ENCODE assay signal across 13 mouse cellular contexts in genomic region chr6:5437757-5438156, GRCm38 (mm10). TPM values are rescaled to one million over a fixed set of nuclear protein-coding genes. Genes with fewer than 3 reads are reported as not detected.
DNase-seq lines count a peak whose midpoint lies in the region; ATAC-seq and TF ChIP-seq lines count a peak whose summit lies in the region.
"Had no signal": no experiment of that assay in that cellular context is flagged by ENCODE, and none has a peak within 500 bp of the region (broad histone marks: within the 10 kb centered on the region; RNA-seq: fewer than 3 reads in every experiment).

No protein-coding gene starts in this region.

- H3K27ac ChIP-seq in kidney, embryonic 16.5 days (ENCODE audit: low read length), result no peak overlapping the region
- H3K27ac ChIP-seq in stomach, postnatal 0 days (replicated peaks), result no peak overlapping the region
- H3K27ac ChIP-seq: limb, embryonic 13.5 days; midbrain, embryonic 12.5 days had no signal

- no peaks in the 10 kb centered on the region for H3K9me3 ChIP-seq in kidney, embryonic 16.5 days (ENCODE audit: low read length)
- H3K9me3 ChIP-seq in stomach, postnatal 0 days (ENCODE audit: control insufficient read depth, low read length), result no peaks in the 10 kb centered on the region
- H3K9me3 ChIP-seq: limb, embryonic 13.5 days; midbrain, embryonic 12.5 days had no signal

- no peak for ATAC-seq in kidney, embryonic 16.5 days (ENCODE audit: low FRiP score, low TSS enrichment)
- ATAC-seq in stomach, postnatal 0 days (ENCODE audit: low FRiP score, low TSS enrichment), result no peak

- H3K9ac ChIP-seq in kidney, embryonic 16.5 days (replicated peaks; ENCODE audit: low read length), result no peak overlapping the region
- no peak overlapping the region for H3K9ac ChIP-seq in stomach, postnatal 0 days (ENCODE audit: low read length)
- H3K9ac ChIP-seq: limb, embryonic 13.5 days; midbrain, embryonic 12.5 days had no signal

- H3K4me1 ChIP-seq in kidney, embryonic 16.5 days (ENCODE audit: insufficient read depth, low read length), result peaks cover 5% of the 10 kb centered on the region; the same call in 1 of the 2 replicates
- H3K4me1 ChIP-seq in stomach, postnatal 0 days (replicated peaks; ENCODE audit: control insufficient read depth, insufficient read depth), result peaks cover 2% of the 10 kb centered on the region; the same call in 1 of the 2 replicates

- TF ChIP-seq CTCF in stomach, postnatal 0 days (IDR thresholded peaks at IDR 0.05; ENCODE audit: low read depth), result peak; percentile 67

- H3K27me3 ChIP-seq in kidney, embryonic 16.5 days (ENCODE audit: insufficient read depth, low read length), result no peaks in the 10 kb centered on the region
- H3K27me3 ChIP-seq in stomach, postnatal 0 days (ENCODE audit: control insufficient read depth, insufficient read depth, low read length), result no peaks in the 10 kb centered on the region
- H3K27me3 ChIP-seq: limb, embryonic 13.5 days; midbrain, embryonic 12.5 days had no signal

- DNase-seq in embryo, embryonic 10 days (ENCODE audit: low spot score), result peak; percentile 62
- no peak for DNase-seq in embryo, embryonic 9.5 days (ENCODE audit: extremely low spot score)
- peak; percentile 22 for DNase-seq in kidney, postnatal 10 days
- peak; percentile 47 for DNase-seq in thymus, postnatal 0 days (ENCODE audit: low spot score)
- DNase-seq in thymus, postnatal 25 days, result no peak
- peak; percentile 27 for DNase-seq in stomach, postnatal 0 days (ENCODE audit: low spot score)
- DNase-seq in layer of hippocampus, adult 8-10 months (ENCODE audit: low spot score in 2 of 2), result no peak
- DNase-seq: gastrocnemius, postnatal 10 days had no signal

- no peak for TF ChIP-seq EP300 in stomach, postnatal 0 days (optimal IDR thresholded peaks at IDR 0.05)

- 33% methylated on average over 4 of the region's 4 CpGs for WGBS in kidney, embryonic 16.5 days
- 56% methylated on average over 4 of the region's 4 CpGs for WGBS in stomach, postnatal 0 days

- no peak overlapping the region for H3K4me2 ChIP-seq in kidney, embryonic 16.5 days (replicated peaks; ENCODE audit: low read depth, low read length)
- no peak overlapping the region for H3K4me2 ChIP-seq in stomach, postnatal 0 days (replicated peaks; ENCODE audit: low read depth)
- H3K4me2 ChIP-seq: limb, embryonic 13.5 days; midbrain, embryonic 12.5 days had no signal

- H3K4me3 ChIP-seq in kidney, embryonic 16.5 days (ENCODE audit: low read length), result no peak overlapping the region
- no peak overlapping the region for H3K4me3 ChIP-seq in stomach, postnatal 0 days (ENCODE audit: low read depth, low read length)
- H3K4me3 ChIP-seq: erythroblast, embryonic 14.5 days; limb, embryonic 13.5 days; midbrain, embryonic 12.5 days had no signal

- no peaks in the 10 kb centered on the region for H3K36me3 ChIP-seq in kidney, embryonic 16.5 days (ENCODE audit: insufficient read depth, low read length)
- no peaks in the 10 kb centered on the region for H3K36me3 ChIP-seq in stomach, postnatal 0 days (ENCODE audit: control insufficient read depth, insufficient read depth, low read length)
- H3K36me3 ChIP-seq: limb, embryonic 13.5 days; midbrain, embryonic 12.5 days had no signal

RNA-seq across cellular contexts. Expression of gene Asb4, which starts 54.6 kb away (rescaled TPM):
- polyA plus RNA-seq in kidney, embryonic 16.5 days (2015; fragmentation: Nextera tagmentation; extraction: Ambion mirVana), result 23.0 and 23.4 TPM in 2 replicates
- 1.2 and 1.5 TPM in 2 replicates for polyA plus RNA-seq in thymus, postnatal 0 days (2015; fragmentation: Nextera tagmentation; extraction: Ambion mirVana)
- 1.1 and 1.5 TPM in 2 replicates for polyA plus RNA-seq in stomach, postnatal 0 days (2015; fragmentation: Nextera tagmentation; extraction: Ambion mirVana)
- under 1 TPM in 3 of 4 experiments, not detected in 1; 0.25 to 0.73 (median 0.37) TPM for total RNA-seq in layer of hippocampus, adult 8-10 months (2022)
- polyA plus RNA-seq: erythroblast, embryonic 14.5 days had no signal

RNA-seq across cellular contexts. Expression of gene Pdk4, which starts 58.4 kb away (rescaled TPM):
- polyA plus RNA-seq in kidney, embryonic 16.5 days (2015; fragmentation: Nextera tagmentation; extraction: Ambion mirVana), result 3.6 and 4.2 TPM in 2 replicates
- polyA plus RNA-seq in thymus, postnatal 0 days (2015; fragmentation: Nextera tagmentation; extraction: Ambion mirVana), result 0.73 and 0.78 TPM in 2 replicates
- 14.6 and 18.9 TPM in 2 replicates for polyA plus RNA-seq in stomach, postnatal 0 days (2015; fragmentation: Nextera tagmentation; extraction: Ambion mirVana)
- total RNA-seq in layer of hippocampus, adult 8-10 months (2022), result 10 to 100 TPM; 16.2 to 24.4 (median 18.5) TPM
- total RNA-seq: hematopoietic stem cell, adult 5-6 weeks had no signal
- polyA plus RNA-seq: erythroblast, embryonic 14.5 days had no signal

Comparison
In these comparisons a context has a peak if more than half of its experiments do, and no peak if none do; other contexts are left out.
1. DNase-seq: peak in embryo, embryonic 10 days (single experiment), kidney, postnatal 10 days (single experiment), thymus, postnatal 0 days (single experiment) and stomach, postnatal 0 days (single experiment); none in embryo, embryonic 9.5 days (single experiment), thymus, postnatal 25 days (single experiment) and layer of hippocampus, adult 8-10 months (0 of 2).